ENCODE assay signal across 8 mouse cellular contexts in the genomic region with DNA sequence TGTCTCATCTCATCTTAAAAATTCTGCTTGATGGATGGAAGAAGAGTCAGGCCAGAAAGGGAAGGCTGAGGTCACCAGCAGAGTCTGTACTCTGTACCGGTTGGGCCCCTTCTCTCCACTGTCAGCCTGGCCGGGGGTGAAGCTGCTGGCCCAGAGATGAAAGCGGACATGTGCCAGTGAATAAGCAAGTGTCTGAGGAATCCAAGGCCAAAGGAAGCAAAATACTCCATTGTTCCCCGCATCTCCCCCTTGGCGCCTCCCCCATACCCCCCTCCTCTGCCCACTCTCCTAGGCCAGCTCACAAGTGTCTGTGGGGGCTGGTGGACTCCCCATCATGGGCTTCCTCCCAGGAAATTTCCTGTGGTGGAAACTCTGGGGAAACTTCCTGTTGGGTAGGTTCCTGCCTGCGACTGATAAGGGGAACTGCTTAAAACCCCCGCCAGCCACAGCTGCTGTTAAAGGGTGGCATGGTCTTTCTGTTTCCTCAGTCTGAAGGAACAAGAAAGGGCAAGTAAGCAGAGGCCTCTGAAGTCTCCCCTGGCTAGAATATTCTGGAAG.
DNase-seq lines count a peak whose midpoint lies in the region; ATAC-seq and TF ChIP-seq lines count a peak whose summit lies in the region.

No protein-coding gene starts in this region.

- H3K27me3 ChIP-seq in heart, embryonic 14.5 days (ENCODE audit: control insufficient read depth, insufficient read depth, low read length), result no peaks in the 10 kb centered on the region
- H3K27me3 ChIP-seq in kidney, postnatal 0 days (ENCODE audit: insufficient read depth, low read length), result no peaks in the 10 kb centered on the region

- peak overlapping the region; percentile 54; the same call in 1 of the 2 replicates for H3K9ac ChIP-seq in heart, embryonic 14.5 days (ENCODE audit: low read length)
- H3K9ac ChIP-seq in kidney, postnatal 0 days (ENCODE audit: low read depth, low read length), result no peak overlapping the region

- peak overlapping the region; percentile 34 for H3K4me2 ChIP-seq in heart, embryonic 14.5 days (ENCODE audit: low read length)
- no peak overlapping the region for H3K4me2 ChIP-seq in kidney, postnatal 0 days (ENCODE audit: low read length)

- WGBS in heart, embryonic 14.5 days, result 17% methylated on average over 7 of the region's 7 CpGs
- 41% methylated on average over 7 of the region's 7 CpGs for WGBS in kidney, postnatal 0 days

- peak overlapping the region; percentile 60 to 85 for H3K27ac ChIP-seq in heart, embryonic 14.5 days (replicated peaks in 1 of 2; ENCODE audit: control insufficient read depth in 1 of 2, insufficient read depth in 1 of 2, low read depth in 2 of 2, low read length in 2 of 2)
- peak overlapping the region; percentile 76 for H3K27ac ChIP-seq in kidney, postnatal 0 days

- peaks cover 8% of the 10 kb centered on the region; the same call in 1 of the 2 replicates for H3K36me3 ChIP-seq in heart, embryonic 14.5 days (ENCODE audit: control insufficient read depth, insufficient read depth, low read length)
- no peaks in the 10 kb centered on the region for H3K36me3 ChIP-seq in kidney, postnatal 0 days (ENCODE audit: insufficient read depth, low read length)

- H3K9me3 ChIP-seq in heart, embryonic 14.5 days (ENCODE audit: control insufficient read depth, low read length), result no peaks in the 10 kb centered on the region
- no peaks in the 10 kb centered on the region for H3K9me3 ChIP-seq in kidney, postnatal 0 days (replicated peaks; ENCODE audit: low read length)

- peaks cover 29 to 72% of the 10 kb centered on the region in 2 experiments for H3K4me1 ChIP-seq in heart, embryonic 14.5 days (ENCODE audit: control insufficient read depth in 2 of 2, insufficient read depth in 2 of 2, low read length in 2 of 2)
- H3K4me1 ChIP-seq in kidney, postnatal 0 days (replicated peaks; ENCODE audit: insufficient read depth, low read length), result peaks cover 18% of the 10 kb centered on the region

- H3K4me3 ChIP-seq in heart, embryonic 14.5 days (ENCODE audit: control insufficient read depth in 1 of 2, insufficient read depth in 1 of 2, low read depth in 1 of 2, low read length in 2 of 2), result no peak overlapping the region
- no peak overlapping the region for H3K4me3 ChIP-seq in kidney, postnatal 0 days (replicated peaks; ENCODE audit: low read depth, low read length)

- ATAC-seq in heart, embryonic 14.5 days (ENCODE audit: insufficient number of reproducible peaks, insufficient read depth, low FRiP score, low read depth), result peak; percentile 56
- ATAC-seq in kidney, postnatal 0 days (replicated peaks; ENCODE audit: low FRiP score, low read depth), result peak; percentile 62; the same call in 1 of the 2 replicates
- ATAC-seq in megakaryocyte, adult 5-6 weeks (ENCODE audit: poor library complexity, severe bottlenecking), result peak; percentile 89

- DNase-seq in frontal cortex, postnatal 10 days (ENCODE audit: low spot score in 2 of 2), result peak; percentile 29 to 30
- no peak for DNase-seq in frontal cortex, postnatal 25 days (ENCODE audit: low spot score in 2 of 2)
- peak; percentile 15 for DNase-seq in c-Kit-positive CD71-positive TER-119-positive erythroid progenitor cells, embryonic 14.5 days (ENCODE audit: low spot score)
- peak; percentile 57 for DNase-seq in kidney, postnatal 0 days (ENCODE audit: low spot score)
- DNase-seq in spleen, postnatal 36 days (ENCODE audit: low spot score in 2 of 2), result peak; percentile 71 to 73
- DNase-seq in right cerebral cortex, postnatal 14 days, result no peak

- TF ChIP-seq CTCF in kidney, postnatal 0 days (IDR thresholded peaks at IDR 0.05; ENCODE audit: low read depth), result no peak

Comparison
In these comparisons a context has a peak if more than half of its experiments do, and no peak if none do; other contexts are left out.
1. DNase-seq: peak in frontal cortex, postnatal 10 days (2 of 2), c-Kit-positive CD71-positive TER-119-positive erythroid progenitor cells, embryonic 14.5 days (single experiment), kidney, postnatal 0 days (single experiment) and spleen, postnatal 36 days (2 of 2); none in frontal cortex, postnatal 25 days (0 of 2) and right cerebral cortex, postnatal 14 days (single experiment).
2. Peak in every context shown above with its lines, with median percentiles within 50 percentile points of each other: ATAC-seq.